Mouse (Mus musculus): ENCODE measurements around the gene Unc13b. TPM values are rescaled to one million over a fixed set of nuclear protein-coding genes. Genes with fewer than 3 reads are reported as not detected.

The Unc13b gene
- polyA plus RNA-seq, 1 experiment, result 2.7 TPM

DNA sequence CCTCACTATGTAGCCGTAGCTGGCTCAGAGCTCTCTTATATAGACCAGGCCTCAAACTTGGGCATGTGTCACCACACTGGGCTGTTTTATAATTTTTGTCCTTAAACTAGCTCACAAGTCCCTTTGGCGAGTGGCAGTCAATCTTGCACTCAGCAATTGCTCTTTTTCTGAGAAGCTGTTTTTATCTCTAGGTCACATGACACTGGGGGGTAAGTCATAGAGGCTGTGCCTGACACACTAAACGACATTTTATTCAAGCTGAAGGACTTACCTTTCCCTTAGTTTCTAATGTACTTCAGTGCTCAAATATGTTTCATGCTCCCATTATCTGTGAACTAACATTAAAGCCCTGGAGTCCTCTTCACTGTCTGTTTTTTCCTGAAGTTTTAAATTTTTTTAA is 104.5 kb downstream of the Unc13b start:
- no peaks in the 10 kb centered on the region for H3K4me1 ChIP-seq (replicated peaks; ENCODE audit: control insufficient read depth, insufficient read depth, low read length)
- H3K4me3 ChIP-seq (ENCODE audit: control insufficient read depth, insufficient read depth, low read length), result no peak overlapping the region
- no peaks in the 10 kb centered on the region for H3K27me3 ChIP-seq (ENCODE audit: control insufficient read depth, insufficient read depth, low read length)
- H3K36me3 ChIP-seq (ENCODE audit: control insufficient read depth, insufficient read depth, low read length), result no peaks in the 10 kb centered on the region
- WGBS, result 75% methylated on average over 3 of the region's 3 CpGs
- TF ChIP-seq POLR2A (IDR thresholded peaks at IDR 0.05; ENCODE audit: control insufficient read depth, extremely low read depth, insufficient read depth, low read length, poor library complexity), result no peak
- no peak for TF ChIP-seq CTCF (IDR thresholded peaks at IDR 0.05; ENCODE audit: borderline replicate concordance, control insufficient read depth, extremely low read depth, insufficient read depth, low read length, poor library complexity)
- DNase-seq, result no peak
- no peak overlapping the region for H3K27ac ChIP-seq (ENCODE audit: control insufficient read depth, insufficient read depth, low read length)

GRCm38 (mm10) chr4:43165403-43166005 is 106.8 kb downstream of the Unc13b start:
- DNase-seq, result no peak
- TF ChIP-seq CTCF (IDR thresholded peaks at IDR 0.05; ENCODE audit: borderline replicate concordance, control insufficient read depth, extremely low read depth, insufficient read depth, low read length, poor library complexity) (no peak), POLR2A (IDR thresholded peaks at IDR 0.05; ENCODE audit: control insufficient read depth, extremely low read depth, insufficient read depth, low read length, poor library complexity) (no peak)
- WGBS, result 86% methylated on average over 12 of the region's 12 CpGs

DNA sequence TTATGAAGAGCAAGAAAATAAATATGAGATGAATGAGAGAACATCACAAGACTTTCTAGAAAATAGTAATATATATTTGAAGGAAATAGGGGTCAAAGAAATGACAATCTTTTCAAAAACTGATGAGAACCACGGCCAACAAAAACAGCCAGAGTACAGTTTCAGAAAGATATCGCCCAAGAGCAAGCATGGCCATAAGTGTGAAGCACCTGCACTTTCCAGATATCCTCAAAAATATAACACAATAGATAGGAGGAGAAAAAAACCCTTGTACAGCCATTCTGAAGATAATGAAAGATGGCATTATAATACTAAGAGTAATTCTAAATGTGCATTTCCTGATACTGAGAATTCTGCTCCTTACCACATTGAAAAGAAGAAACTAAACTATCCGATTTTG is 111.3 kb downstream of the Unc13b start:
- TF ChIP-seq CTCF (IDR thresholded peaks at IDR 0.05; ENCODE audit: borderline replicate concordance, control insufficient read depth, extremely low read depth, insufficient read depth, low read length, poor library complexity) (no peak), POLR2A (IDR thresholded peaks at IDR 0.05; ENCODE audit: control insufficient read depth, extremely low read depth, insufficient read depth, low read length, poor library complexity) (no peak)
- 90% methylated on average over 3 of the region's 3 CpGs for WGBS
- Histone ChIP-seq H3K36me3 (ENCODE audit: control insufficient read depth, insufficient read depth, low read length) (no peaks in the 10 kb centered on the region), H3K4me3 (ENCODE audit: control insufficient read depth, insufficient read depth, low read length) (no peak overlapping the region), H3K27me3 (ENCODE audit: control insufficient read depth, insufficient read depth, low read length) (no peaks in the 10 kb centered on the region), H3K27ac (ENCODE audit: control insufficient read depth, insufficient read depth, low read length) (no peak overlapping the region), H3K4me1 (replicated peaks; ENCODE audit: control insufficient read depth, insufficient read depth, low read length) (no peaks in the 10 kb centered on the region)
- no peak for DNase-seq

More at GRCm38 (mm10) chr4:43165403-43166005, 106.8 kb downstream of the Unc13b start:
- Histone ChIP-seq H3K36me3 (ENCODE audit: control insufficient read depth, insufficient read depth, low read length) (no peaks in the 10 kb centered on the region), H3K27me3 (ENCODE audit: control insufficient read depth, insufficient read depth, low read length) (no peaks in the 10 kb centered on the region), H3K27ac (ENCODE audit: control insufficient read depth, insufficient read depth, low read length) (no peak overlapping the region), H3K4me3 (ENCODE audit: control insufficient read depth, insufficient read depth, low read length) (no peak overlapping the region), H3K4me1 (replicated peaks; ENCODE audit: control insufficient read depth, insufficient read depth, low read length) (no peaks in the 10 kb centered on the region)

DNA sequence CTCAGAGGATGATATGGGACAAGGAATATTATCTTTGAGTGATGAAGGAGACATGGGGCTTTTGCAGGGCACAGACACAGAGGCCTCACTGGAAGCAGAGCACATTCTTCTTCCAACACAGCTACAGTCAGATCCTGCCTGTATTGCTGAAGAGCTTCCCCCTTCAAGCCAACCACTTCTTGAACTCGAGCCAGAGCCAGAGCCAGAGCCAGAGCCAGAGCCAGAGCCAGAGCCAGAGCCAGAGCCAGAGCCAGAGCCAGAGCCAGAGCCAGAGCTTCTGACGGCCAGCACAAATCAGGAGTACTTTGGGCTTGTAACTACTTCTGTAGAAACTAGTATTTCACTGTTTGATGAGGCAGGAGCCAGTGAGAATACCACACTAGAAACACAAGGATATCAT is 118.4 kb downstream of the Unc13b start:
- TF ChIP-seq CTCF (IDR thresholded peaks at IDR 0.05; ENCODE audit: borderline replicate concordance, control insufficient read depth, extremely low read depth, insufficient read depth, low read length, poor library complexity), result no peak
- TF ChIP-seq POLR2A (IDR thresholded peaks at IDR 0.05; ENCODE audit: control insufficient read depth, extremely low read depth, insufficient read depth, low read length, poor library complexity), result no peak
- no peak overlapping the region for H3K4me3 ChIP-seq (ENCODE audit: control insufficient read depth, insufficient read depth, low read length)
- no peaks in the 10 kb centered on the region for H3K27me3 ChIP-seq (ENCODE audit: control insufficient read depth, insufficient read depth, low read length)
- no peaks in the 10 kb centered on the region for H3K36me3 ChIP-seq (ENCODE audit: control insufficient read depth, insufficient read depth, low read length)
- no peak for DNase-seq
- H3K27ac ChIP-seq (ENCODE audit: control insufficient read depth, insufficient read depth, low read length), result no peak overlapping the region
- H3K4me1 ChIP-seq (replicated peaks; ENCODE audit: control insufficient read depth, insufficient read depth, low read length), result no peaks in the 10 kb centered on the region
- WGBS, result 77% methylated on average over 2 of the region's 2 CpGs

DNA sequence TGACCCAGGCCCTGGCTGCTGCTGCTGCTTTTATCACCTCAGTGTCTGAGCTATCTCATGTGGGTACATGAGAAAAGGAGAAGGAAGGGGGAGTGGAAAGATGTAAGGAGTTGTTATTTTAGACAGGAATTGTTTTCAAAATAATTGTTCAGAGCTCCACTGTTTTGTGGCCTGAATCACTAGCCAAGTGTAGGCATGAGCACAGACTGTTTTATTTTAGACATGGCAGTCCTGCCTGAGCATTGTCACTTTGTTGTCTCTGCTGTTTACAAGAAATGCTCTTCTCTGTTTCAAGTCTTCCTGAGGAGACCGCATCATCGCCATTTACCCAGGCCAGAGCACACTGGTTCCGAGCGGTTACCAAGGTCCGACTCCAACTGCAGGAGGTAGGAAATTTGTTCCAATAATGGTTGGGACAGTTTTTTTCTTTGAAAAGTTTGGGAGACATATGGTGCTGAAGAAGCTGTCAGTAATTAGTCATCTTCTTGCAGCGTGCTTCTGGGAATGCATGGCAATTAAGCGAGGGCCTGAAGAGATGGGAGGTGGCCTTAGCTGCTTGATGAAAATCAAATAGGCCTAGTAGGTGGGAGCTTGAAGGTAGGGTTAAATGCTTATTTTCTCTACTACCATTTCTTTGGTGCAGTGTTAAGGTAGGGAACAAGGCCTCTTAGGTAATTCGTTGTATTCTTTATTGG is 123.9 kb downstream of the Unc13b start:
- H3K27ac ChIP-seq (ENCODE audit: control insufficient read depth, insufficient read depth, low read length), result no peak overlapping the region

DNA sequence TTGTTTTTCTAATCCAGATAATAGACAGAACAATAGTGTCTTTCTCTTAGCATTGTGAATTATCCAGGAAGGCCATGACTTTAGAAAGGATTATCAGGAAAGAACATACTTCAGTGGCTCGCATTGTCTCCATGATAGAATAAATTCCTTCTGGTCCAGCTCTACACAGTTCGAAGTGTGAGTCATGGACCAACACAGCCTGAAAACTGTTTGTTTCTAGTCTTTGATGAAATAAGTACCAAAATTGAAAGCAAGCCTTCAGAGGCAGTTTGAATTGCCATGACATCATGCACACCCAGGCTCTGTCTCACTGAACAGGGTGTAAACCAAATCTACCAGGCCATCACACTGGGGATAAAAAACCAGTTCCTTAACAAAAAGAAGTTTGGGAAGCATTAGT is 128.7 kb downstream of the Unc13b start:
- Histone ChIP-seq H3K36me3 (ENCODE audit: control insufficient read depth, insufficient read depth, low read length) (no peaks in the 10 kb centered on the region), H3K27ac (ENCODE audit: control insufficient read depth, insufficient read depth, low read length) (no peak overlapping the region), H3K27me3 (ENCODE audit: control insufficient read depth, insufficient read depth, low read length) (no peaks in the 10 kb centered on the region), H3K4me1 (replicated peaks; ENCODE audit: control insufficient read depth, insufficient read depth, low read length) (no peaks in the 10 kb centered on the region), H3K4me3 (ENCODE audit: control insufficient read depth, insufficient read depth, low read length) (no peak overlapping the region)
- no peak for DNase-seq
- WGBS, result 94% methylated on average over 2 of the region's 2 CpGs
- TF ChIP-seq CTCF (IDR thresholded peaks at IDR 0.05; ENCODE audit: borderline replicate concordance, control insufficient read depth, extremely low read depth, insufficient read depth, low read length, poor library complexity) (no peak), POLR2A (IDR thresholded peaks at IDR 0.05; ENCODE audit: control insufficient read depth, extremely low read depth, insufficient read depth, low read length, poor library complexity) (no peak)

More for the DNA sequence above, 123.9 kb downstream of the Unc13b start:
- H3K27me3 ChIP-seq (ENCODE audit: control insufficient read depth, insufficient read depth, low read length), result no peaks in the 10 kb centered on the region
- H3K36me3 ChIP-seq (ENCODE audit: control insufficient read depth, insufficient read depth, low read length), result no peaks in the 10 kb centered on the region
- 96% methylated on average over 8 of the region's 8 CpGs for WGBS
- DNase-seq, result no peak
- H3K4me1 ChIP-seq (replicated peaks; ENCODE audit: control insufficient read depth, insufficient read depth, low read length), result no peaks in the 10 kb centered on the region
- H3K4me3 ChIP-seq (ENCODE audit: control insufficient read depth, insufficient read depth, low read length), result no peak overlapping the region
- TF ChIP-seq POLR2A (IDR thresholded peaks at IDR 0.05; ENCODE audit: control insufficient read depth, extremely low read depth, insufficient read depth, low read length, poor library complexity), result no peak
